Mouse (Mus musculus) mouse trophoblast stem cell (cell line): ENCODE results near the gene Gm5901.
"Not testable (repeated sequence)": the region's sequence is repeated elsewhere in the genome, so short reads cannot be mapped to it uniquely, and the experiment has no call there.

Source experiments
- in situ Hi-C, 2 experiments: fragments of 300-500 bp; cut with MseI, MboI; formaldehyde crosslinking; loops; 2 replicates in 1 of 2; 3 replicates in 1 of 2; pipeline ENCODE4 v1.15.1; 2025

Gm5901 gene

DNA sequence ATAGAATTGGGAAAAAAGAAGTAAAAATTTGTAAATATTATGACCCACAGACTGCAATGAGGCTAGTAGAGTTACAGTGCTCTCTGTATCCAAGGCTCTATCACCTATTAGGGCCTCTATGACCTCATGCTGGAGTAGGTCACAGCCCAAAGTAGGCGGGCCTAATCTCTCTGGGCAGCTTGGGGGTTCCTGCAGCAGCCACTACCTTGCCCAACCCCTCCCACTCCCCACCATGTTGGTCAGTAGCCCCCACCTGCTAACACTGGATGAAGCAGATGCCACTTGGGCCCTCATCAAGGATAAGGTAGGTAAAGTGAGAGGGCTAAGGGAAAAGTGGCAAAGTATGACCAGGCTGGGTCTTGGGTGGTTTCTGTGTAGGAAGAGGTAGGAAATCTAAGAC is at the start of gene Gm5901:
Gene Gm5901, plus strand, starts transcription at position 173 of the 400 bp plus-strand sequence.
- in situ Hi-C loops, result loop anchor here in 1 of 2 experiments (5.0 kb wide), 1 partner anchor 48 kb away; no protein-coding TSS in a partner anchor

GRCm38 (mm10) chr7:105325302-105325701 is 49.5 kb upstream of the Gm5901 start:
- in situ Hi-C loops, result loop anchor here in 1 of 2 experiments (5.0 kb wide), 1 partner anchor 52 kb away; the partner anchor contains the start of gene Gm5901

- in situ Hi-C loops, result no loop called here
Observed at GRCm38 (mm10) chr7:105334004-105334403, 40.8 kb upstream of the Gm5901 start, which contains the start of gene Olfr690. Gene Olfr690, minus strand, starts transcription at chr7:105334104.

- in situ Hi-C loops, result no loop called here
Observed at GRCm38 (mm10) chr7:105342170-105342569, 32.7 kb upstream of the Gm5901 start, which contains the start of gene Olfr691. Gene Olfr691, minus strand, starts transcription at chr7:105342270.

- in situ Hi-C loops, result no loop called here
Observed at GRCm38 (mm10) chr7:105342752-105343151, 32.1 kb upstream of the Gm5901 start.

DNA sequence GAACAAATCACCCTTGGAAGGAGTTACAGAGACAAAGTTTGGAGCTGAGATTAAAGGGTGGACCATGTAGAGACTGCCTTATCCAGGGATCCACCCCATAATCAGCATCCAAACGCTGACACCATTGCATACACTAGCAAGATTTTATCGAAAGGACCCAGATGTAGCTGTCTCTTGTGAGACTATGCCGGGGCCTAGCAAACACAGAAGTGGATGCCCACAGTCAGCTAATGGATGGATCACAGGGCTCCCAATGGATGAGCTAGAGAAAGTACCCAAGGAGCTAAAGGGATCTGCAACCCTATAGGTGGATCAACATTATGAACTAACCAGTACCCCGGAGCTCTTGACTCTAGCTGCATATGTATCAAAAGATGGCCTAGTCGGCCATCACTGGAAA is 18.8 kb upstream of the Gm5901 start:
- in situ Hi-C loops, result not testable (repeated sequence)

DNA sequence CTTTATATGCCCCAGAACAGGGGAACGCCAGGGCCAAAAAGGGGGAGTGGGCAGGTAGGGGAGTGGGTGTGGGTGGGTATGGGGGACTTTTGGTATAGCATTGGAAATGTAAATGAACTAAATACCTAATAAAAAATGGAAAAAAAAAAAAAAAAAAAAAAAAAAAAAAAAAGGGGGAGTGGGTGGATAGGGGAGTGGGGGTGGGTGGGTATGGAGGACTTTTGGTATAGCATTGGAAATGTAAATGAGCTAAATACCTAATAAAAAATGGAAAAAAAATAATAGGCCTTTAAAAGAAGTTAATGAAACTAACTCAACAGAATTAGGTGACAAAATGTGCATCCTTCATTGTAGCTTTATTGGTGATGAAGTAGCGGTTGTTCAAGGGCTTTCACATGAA is 18.4 kb upstream of the Gm5901 start:
- in situ Hi-C loops, result not testable (repeated sequence)

GRCm38 (mm10) chr7:105361713-105362112 is 13.1 kb upstream of the Gm5901 start:
- in situ Hi-C loops, result no loop called here

- in situ Hi-C loops, result no loop called here
Observed at GRCm38 (mm10) chr7:105367268-105367667, 7.6 kb upstream of the Gm5901 start.

DNA sequence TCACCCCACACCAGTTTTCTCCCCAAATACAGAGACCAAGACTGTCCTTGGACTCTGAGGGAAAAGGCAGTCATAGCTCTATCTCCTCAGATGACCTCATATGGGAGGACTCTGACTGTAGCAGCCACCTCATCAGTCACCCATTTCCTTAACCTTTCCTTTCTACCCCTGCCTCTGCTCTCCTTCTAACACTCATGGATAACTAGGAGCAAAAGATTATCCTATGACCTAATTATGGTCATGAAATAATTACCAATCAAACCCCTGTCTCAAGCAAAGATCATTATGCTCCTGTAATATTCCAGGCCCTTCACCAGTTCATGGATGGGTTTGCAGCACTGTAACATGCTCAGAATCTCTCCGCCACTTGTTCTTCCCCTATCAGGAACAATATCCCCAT is 6.9 kb upstream of the Gm5901 start, which contains the start of gene Olfr692:
Gene Olfr692, plus strand, starts transcription at position 301 of the 400 bp plus-strand sequence.
- in situ Hi-C loops, result no loop called here

DNA sequence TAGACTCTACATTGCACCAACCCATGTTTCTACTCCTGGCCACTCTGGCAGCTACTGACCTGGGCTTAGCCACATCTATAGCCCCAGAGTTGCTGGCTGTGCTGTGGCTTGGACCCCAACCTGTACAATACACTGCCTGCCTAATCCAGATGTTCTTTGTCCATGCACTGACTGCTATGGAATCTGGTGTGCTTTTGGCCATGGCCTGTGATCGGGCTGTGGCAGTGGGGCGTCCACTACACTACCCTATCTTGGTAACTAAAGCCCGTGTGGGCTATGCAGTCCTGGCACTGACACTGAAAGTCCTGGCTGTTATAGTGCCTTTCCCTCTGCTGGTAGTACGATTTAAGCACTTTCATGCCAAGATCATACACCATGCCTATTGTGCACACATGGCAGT is 6.3 kb upstream of the Gm5901 start:
- in situ Hi-C loops, result no loop called here

- in situ Hi-C loops, result no loop called here
Observed at GRCm38 (mm10) chr7:105372912-105373311, 1.9 kb upstream of the Gm5901 start.

- in situ Hi-C loops, result no loop called here
Observed at GRCm38 (mm10) chr7:105373509-105373908, 1.3 kb upstream of the Gm5901 start.

GRCm38 (mm10) chr7:105373976-105374375 is 862 bp upstream of the Gm5901 start:
- in situ Hi-C loops, result no loop called here

DNA sequence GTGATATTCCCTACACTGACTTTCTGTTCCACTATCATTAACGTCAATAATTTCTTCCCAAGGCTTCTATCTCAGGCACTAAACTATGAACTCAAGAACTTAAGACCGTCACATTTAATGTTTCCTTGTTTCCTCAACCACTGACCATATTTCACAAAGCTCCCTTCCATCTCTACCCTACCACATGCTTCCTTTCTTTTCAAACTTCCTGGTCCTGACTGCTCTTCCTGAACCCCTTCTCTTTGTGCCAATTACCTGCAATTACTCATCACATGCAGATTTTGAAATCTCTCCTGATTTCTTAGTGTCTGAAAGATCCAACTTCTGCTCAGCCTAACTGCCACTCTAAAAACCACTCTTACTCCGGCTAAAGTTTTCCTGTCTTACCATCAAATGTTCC is 5.5 kb downstream of the Gm5901 start:
- in situ Hi-C loops, result no loop called here

- in situ Hi-C loops, result no loop called here
Observed at GRCm38 (mm10) chr7:105387696-105388095, 12.9 kb downstream of the Gm5901 start.

DNA sequence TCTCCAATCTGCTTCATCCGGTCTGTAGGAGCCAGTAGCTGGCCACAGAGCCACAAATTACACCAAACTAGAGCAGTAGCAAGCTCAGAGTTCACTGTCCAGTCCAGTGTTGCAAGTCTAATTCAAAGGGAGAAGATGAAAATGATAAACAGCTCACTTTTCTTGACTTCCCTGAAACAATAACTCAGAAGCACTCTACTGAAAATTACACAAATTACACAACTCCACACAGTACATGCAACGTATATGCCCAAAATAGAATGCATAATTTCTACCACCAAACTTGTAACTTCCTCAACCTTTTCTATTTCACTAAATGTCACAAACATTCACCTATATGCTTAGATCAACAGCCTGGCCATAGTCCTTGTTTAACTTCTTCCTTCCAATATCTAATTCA is 15.4 kb downstream of the Gm5901 start:
- in situ Hi-C loops, result no loop called here

DNA sequence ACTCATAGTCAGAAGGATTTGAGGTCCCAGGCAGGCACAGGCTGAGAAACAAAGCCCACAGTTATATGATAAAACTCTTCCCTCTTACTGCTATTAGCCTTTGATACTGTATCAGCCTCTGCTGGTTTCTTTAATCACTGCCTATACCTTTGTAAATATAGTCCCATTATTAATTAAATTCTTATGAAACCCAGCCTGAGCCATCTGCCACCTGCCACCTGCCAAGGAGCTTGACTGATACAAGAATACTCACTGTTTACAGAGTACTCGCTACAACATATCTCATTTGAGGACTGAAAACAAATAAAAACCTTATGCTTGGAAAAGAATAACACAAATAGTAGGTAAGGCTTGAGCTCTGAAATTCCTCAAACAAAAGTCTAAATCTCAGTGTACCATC is 19.8 kb downstream of the Gm5901 start:
- in situ Hi-C loops, result no loop called here

DNA sequence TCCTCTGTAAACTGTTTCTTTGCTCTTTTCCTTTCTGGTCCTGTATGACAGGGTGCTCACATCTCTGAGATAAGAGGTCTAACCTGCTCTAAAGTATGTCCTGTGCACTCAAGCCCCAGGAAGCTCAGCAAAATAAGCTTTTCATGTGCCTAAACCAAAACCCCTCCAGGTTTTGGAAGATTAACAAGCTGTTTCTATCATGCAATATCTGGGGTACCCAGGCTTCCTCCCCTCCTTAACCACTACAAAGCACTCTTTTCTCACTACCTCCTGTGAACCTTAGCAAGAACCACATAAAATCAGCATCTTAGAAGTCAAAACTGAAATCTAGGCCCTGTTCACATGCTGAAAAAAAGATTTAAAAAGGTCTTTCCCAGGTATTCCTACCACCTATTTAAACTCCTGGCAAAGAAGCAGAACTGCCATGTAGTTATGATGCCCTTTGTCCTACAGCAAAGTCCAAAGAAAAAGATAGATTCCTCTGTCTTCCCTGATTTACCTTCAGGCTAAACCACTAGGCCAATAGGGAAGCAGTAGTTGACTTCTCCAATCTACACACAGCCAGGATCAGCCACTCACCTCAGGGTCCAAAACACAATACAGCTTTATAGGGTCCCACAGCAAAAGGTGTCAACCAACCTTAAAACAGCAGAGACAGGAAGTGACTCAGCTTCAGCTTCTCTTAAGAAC is 20.4 kb downstream of the Gm5901 start:
- in situ Hi-C loops, result no loop called here

- in situ Hi-C loops, result no loop called here
Observed at GRCm38 (mm10) chr7:105396126-105396525, 21.3 kb downstream of the Gm5901 start.

DNA sequence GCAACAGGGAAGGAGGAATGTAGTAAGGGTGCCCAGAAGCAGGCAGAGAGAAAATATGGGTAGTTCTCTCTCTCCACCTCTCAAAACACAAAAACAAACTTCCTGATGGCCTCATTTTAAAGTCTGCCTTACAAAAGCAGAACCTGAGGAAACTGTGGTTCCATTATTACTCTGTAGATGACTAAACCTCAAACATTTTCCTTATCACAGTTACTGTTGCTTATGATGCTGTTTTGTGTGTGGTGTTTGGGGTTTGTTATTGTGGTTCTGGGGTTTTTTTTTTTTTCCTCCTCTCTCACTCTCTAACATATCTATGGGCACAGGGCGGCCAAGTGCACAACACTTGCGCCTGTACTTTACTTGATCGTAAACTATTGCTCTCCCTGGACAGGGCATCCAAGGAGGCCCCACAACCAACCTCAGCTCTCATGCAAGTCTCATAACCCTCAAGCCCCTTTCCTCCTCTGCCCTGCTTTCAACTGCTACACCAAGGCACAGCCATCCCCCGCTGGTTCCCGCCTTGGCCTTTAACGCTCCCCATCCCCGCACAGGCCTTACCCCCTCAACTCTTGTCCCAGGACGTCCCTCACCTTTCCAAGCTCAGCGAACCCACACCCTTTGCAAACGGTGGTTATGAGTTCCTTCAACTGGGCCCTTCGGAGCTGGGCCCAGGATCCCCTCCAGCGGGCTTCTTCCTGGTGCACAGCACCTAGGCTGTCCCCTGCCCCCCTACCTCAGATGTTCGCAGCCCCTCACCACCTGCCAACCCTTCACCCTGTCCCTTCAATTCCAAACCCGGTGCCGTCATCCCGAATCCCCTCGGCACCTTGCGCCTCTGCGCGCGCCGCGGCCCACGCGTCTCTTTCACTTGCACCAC is 24.5 kb downstream of the Gm5901 start:
- in situ Hi-C loops, result no loop called here

DNA sequence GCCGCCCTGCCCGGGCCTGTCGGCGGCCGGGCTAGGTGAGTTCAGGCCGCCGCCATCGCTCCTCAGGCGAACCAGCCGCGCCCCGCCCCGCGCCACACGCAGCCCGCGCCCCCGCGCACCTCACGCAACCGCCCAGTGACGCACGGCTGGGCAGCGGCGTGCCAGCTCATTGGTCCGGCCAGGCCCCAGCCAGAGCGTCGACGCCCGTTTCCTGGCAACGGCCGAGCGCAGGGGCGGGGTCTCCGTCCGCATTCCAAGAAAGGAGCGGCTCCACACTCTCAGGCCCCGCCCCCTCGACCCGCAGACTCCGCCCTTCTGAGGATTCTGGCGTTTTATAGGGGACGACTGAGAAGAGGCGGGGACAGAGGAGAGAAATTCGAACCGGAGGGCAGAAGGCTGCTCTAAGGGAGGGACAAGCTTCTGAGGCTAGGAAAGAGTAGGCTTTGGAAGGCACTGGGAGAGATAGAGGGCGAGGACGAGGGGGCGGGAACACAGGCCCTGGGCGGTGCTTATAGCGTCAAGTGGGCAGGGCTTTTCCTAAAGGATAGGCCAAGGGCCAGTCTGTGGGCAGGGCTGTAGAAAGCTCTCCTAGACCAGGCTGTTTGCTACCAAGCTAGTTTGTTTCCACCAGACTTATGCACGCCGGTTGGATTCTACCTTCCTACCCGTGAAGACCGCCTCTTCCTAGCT is 25.2 kb downstream of the Gm5901 start, which contains the start of gene Fam160a2:
Gene Fam160a2, minus strand, starts transcription at position 120 of the 690 bp plus-strand sequence.
- in situ Hi-C loops, result loop anchor here (10.0 kb wide), 2 partner anchors 115 to 215 kb away; no protein-coding TSS in a partner anchor
